Mouse (Mus musculus) heart, adult 2 months (tissue): Measurements from ENCODE around the gene Fbxo28.

Experiments used
- CTCF ChIP-seq: fragments of 200-600 bp; IDR thresholded peaks from 2 replicates; pipeline ENCODE4 v1.8.1; 2022; ENCODE audit warnings: antibody characterized with exemption, mild to moderate bottlenecking, moderate library complexity
- POLR2A ChIP-seq: fragments of 200-500 bp; IDR thresholded peaks from 2 replicates; pipeline ENCODE4 v1.6.1; 2011; ENCODE audit warnings: mild to moderate bottlenecking, low read depth, low read length, control low read depth; ENCODE audit not compliant: insufficient read depth

- TF ChIP-seq CTCF (no peak), POLR2A (no peak)
Observed at GRCm38 (mm10) chr1:182275109-182275508, 66.3 kb downstream of the Fbxo28 start.
